Mouse (Mus musculus) stomach, embryonic 15.5 days (tissue): ENCODE results near the gene Mif. TPM values are rescaled to one million over a fixed set of nuclear protein-coding genes. Genes with fewer than 3 reads are reported as not detected.

ENCODE experiments used
- ATAC-seq: fragments of 200-750 bp; cut with Nextera tagmentation; 2 replicates; pipeline ENCODE4 v1.8.0; 2017; ENCODE audit warnings: low read depth, moderate number of reproducible peaks, moderate TSS enrichment; ENCODE audit not compliant: insufficient read depth, low FRiP score
- H3K27ac ChIP-seq: fragments of 300-500 bp; sonication (generic); 2 replicates; pipeline ENCODE4 v1.5.1; 2015; ENCODE audit warnings: mild to moderate bottlenecking, inconsistent platforms
- H3K27me3 ChIP-seq: fragments of 300-500 bp; sonication (generic); replicated peaks from 2 replicates; pipeline ENCODE4 v1.6.1; 2015; ENCODE audit warnings: inconsistent platforms
- H3K36me3 ChIP-seq: fragments of 300-500 bp; sonication (generic); 2 replicates; pipeline ENCODE4 v1.6.1; 2015; ENCODE audit warnings: inconsistent platforms
- H3K4me1 ChIP-seq: fragments of 300-500 bp; sonication (generic); 2 replicates; pipeline ENCODE4 v1.6.1; 2015; ENCODE audit warnings: inconsistent platforms
- H3K4me2 ChIP-seq: fragments of 300-500 bp; sonication (generic); 2 replicates; pipeline ENCODE4 v1.6.1; 2015; ENCODE audit warnings: mild to moderate bottlenecking, inconsistent platforms
- H3K4me3 ChIP-seq: fragments of 300-500 bp; sonication (generic); replicated peaks from 2 replicates; pipeline ENCODE4 v1.5.1; 2015; ENCODE audit warnings: inconsistent platforms
- H3K9ac ChIP-seq: fragments of 300-500 bp; sonication (generic); 2 replicates; pipeline ENCODE4 v1.6.1; 2015; ENCODE audit warnings: inconsistent platforms
- H3K9me3 ChIP-seq: fragments of 300-500 bp; sonication (generic); 2 replicates; pipeline ENCODE4 v1.6.1; 2016; ENCODE audit warnings: inconsistent platforms
- whole genome bisulfite sequencing: fragments of 180-500 bp; shearing (Covaris S2); methylation state at CpG from one replicate; pipeline ENCODE4 v1.1.7; 2015; 5-methylcytosine and 5-hydroxymethylcytosine counted together
- polyA plus RNA-seq: library from polyadenylated mRNA; unstranded; fragments of >200 nt; fragmentation: Nextera tagmentation; extraction: Ambion mirVana; gene quantifications from 2 replicates; pipeline ENCODE4 v1.2.1, GENCODE M21; 2015

Gene Mif
- polyA plus RNA-seq, 1 experiment from 2014 or later = 1,981 TPM

DNA sequence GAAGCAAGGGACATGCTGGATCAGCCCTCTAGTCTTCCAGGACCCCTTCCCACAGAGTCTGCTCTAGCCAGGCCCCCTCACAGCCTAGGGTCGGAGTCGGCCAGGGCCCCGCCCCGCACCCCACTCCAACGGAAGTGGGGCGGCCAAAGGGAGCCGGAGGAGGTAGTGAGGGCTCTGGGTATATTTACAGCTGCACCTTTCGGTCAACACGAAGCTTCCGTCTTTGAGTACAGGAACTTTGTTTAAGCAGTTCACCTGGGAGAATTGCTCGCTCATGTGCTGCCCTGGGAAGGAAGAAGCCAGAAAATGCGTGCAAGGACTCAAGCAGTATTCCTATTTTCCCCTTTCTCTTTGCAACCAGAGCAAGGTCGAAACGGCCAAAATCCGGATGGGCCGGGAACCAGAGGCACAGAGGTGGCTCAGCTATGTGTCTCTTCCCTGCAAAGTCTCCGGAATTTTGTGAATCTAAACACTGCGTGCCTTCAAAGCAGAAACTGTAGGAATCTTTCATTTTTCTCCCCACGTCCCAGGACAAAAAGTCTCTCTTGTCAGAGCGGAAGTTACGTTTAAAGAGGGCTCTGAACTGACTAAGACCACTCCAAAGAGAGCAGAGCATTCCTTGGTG, 26.5 kb downstream of the Mif start:
- H3K27ac ChIP-seq = peak overlapping the region; percentile 77
- no peaks in the 10 kb centered on the region for H3K36me3 ChIP-seq
- H3K4me1 ChIP-seq = peaks cover 15% of the 10 kb centered on the region
- peak overlapping the region; percentile 22; the same call in 1 of the 2 replicates for H3K9ac ChIP-seq
- no peak for ATAC-seq
- 12% methylated on average over 21 of the region's 21 CpGs for WGBS
- H3K4me2 ChIP-seq = peak overlapping the region; percentile 82
- H3K4me3 ChIP-seq = peak overlapping the region; percentile 48
- H3K27me3 ChIP-seq = no peaks in the 10 kb centered on the region
- H3K9me3 ChIP-seq = no peaks in the 10 kb centered on the region

DNA sequence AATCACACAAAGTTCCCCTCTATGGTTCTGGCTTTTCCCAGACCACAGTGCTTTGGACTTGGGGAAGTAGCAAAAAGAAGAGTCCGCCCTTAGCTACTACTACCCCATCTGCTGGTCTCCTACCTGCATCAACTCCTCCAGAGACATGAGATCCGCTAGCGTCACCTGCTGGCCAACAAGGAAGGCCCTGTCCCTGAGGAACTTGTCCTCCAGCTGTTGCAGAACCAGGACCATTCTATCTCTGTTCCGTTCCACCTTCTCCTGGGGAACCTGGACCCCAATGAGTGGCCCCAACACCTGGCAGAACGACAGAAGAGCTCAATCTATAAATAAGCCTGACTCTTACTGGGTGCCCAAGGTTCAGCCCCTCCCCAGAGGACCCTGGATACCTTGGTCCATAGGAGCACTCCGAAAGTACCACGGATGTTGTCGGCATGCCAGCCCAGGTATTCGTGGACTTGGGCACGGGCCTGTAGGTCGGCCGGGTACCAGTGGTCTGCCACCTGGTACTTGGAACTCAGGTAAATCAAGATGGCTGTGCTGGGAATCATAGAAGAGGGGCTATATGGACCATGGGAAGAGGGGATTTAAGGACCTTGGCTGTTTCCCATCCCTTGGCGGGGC, 27.7 kb downstream of the Mif start:
- no peak overlapping the region; the same call in 1 of the 2 replicates for H3K4me3 ChIP-seq
- no peaks in the 10 kb centered on the region for H3K9me3 ChIP-seq
- 62% methylated on average over 13 of the region's 13 CpGs for WGBS
- H3K4me2 ChIP-seq = no peak overlapping the region
- no peaks in the 10 kb centered on the region for H3K36me3 ChIP-seq
- no peak overlapping the region for H3K27ac ChIP-seq
- H3K9ac ChIP-seq = no peak overlapping the region
- no peak for ATAC-seq
- no peaks in the 10 kb centered on the region for H3K27me3 ChIP-seq
- peaks cover 21% of the 10 kb centered on the region for H3K4me1 ChIP-seq

DNA sequence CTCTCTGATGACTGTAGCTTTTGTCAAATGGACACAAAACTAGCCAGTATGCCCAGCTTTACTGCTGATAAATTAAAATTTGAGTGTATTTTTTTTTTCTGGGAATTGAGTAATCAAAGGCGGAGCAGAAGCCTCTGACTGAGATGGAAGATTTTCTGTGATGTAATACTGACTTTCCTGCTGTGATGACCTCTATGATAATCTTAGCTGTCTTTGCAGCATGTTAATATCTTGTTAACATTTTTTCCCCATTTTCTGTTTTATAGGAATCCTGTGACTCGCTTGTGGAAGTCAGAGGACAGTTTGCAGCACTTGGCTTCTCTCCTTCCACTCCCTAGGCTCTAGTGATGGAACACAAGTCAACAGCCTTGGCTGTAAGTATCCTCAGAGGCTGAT, 29.8 kb downstream of the Mif start:
- whole genome bisulfite sequencing = 83% methylated on average over 2 of the region's 2 CpGs
- ATAC-seq = no peak
- no peaks in the 10 kb centered on the region for H3K36me3 ChIP-seq
- H3K4me1 ChIP-seq = peaks cover 18% of the 10 kb centered on the region
- H3K9ac ChIP-seq = no peak overlapping the region
- H3K4me3 ChIP-seq = no peak overlapping the region
- no peak overlapping the region for H3K4me2 ChIP-seq
- H3K9me3 ChIP-seq = no peaks in the 10 kb centered on the region
- no peaks in the 10 kb centered on the region for H3K27me3 ChIP-seq
- no peak overlapping the region for H3K27ac ChIP-seq

DNA sequence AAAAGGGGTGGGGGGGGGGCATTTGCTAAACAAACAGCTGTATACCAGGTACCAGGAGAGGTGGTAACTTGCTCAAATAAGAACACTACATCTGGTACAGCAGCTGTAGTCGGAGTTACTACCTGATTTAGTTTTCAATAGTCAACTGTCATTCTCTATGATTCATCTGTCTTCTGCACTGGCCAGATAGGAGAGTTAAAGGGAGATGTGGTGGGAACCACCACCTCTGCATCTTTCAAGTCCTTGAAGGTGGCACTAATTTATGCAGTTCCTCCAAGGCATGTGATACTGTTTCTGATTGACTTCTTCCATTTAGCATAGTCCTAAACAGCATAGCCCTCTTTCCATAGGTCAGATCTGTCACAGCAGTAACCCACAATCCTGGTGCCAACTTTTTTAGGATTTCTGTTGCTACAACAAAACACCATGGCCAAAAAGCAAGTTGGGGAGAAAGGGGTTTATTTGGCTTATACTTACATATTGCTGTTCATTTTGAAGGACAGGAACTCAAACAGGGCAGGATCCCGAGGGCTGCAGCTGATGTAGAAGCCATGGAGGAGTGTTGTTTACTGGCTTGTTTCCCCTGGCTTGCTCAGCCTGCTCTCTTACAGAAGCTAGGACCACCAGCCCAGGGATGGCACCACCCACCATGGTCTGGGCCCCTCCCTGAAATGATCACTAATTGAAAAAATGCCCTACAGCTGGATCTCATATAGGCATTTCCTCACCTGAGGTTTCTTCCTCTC, 30.3 kb downstream of the Mif start:
- ATAC-seq = no peak
- 75% methylated on average over 2 of the region's 2 CpGs for WGBS
- Histone ChIP-seq H3K36me3 (no peaks in the 10 kb centered on the region), H3K9me3 (no peaks in the 10 kb centered on the region), H3K9ac (no peak overlapping the region), H3K27ac (no peak overlapping the region), H3K4me1 (peaks cover 14% of the 10 kb centered on the region; the same call in 1 of the 2 replicates), H3K4me2 (no peak overlapping the region), H3K4me3 (no peak overlapping the region), H3K27me3 (no peaks in the 10 kb centered on the region)

DNA sequence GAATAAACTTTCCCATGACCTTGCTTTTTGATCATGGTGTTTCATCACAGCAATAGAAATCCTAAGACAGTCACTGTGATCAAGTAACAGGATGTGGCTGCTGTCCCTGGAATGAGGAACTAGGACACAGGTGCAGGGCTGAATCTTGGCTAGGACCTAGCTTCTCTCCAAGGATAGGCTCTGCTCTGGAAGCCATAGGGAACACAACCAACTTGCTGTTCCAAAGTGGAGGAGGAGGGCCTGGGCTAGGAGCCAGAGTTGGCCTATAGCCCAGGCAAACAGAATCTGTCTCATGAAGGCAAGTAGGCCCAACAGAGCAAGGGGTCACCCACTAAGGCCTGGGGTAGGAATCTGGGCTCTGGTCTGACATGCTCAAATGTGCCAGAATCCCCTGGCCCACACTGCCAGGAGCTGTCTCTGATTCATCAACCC, 31.5 kb downstream of the Mif start:
- H3K27me3 ChIP-seq = no peaks in the 10 kb centered on the region
- no peaks in the 10 kb centered on the region for H3K36me3 ChIP-seq
- no peak overlapping the region for H3K9ac ChIP-seq
- H3K4me3 ChIP-seq = no peak overlapping the region
- no peak for ATAC-seq
- H3K4me2 ChIP-seq = no peak overlapping the region
- H3K9me3 ChIP-seq = no peaks in the 10 kb centered on the region
- H3K4me1 ChIP-seq = peaks cover 11% of the 10 kb centered on the region; the same call in 1 of the 2 replicates
- H3K27ac ChIP-seq = no peak overlapping the region

DNA sequence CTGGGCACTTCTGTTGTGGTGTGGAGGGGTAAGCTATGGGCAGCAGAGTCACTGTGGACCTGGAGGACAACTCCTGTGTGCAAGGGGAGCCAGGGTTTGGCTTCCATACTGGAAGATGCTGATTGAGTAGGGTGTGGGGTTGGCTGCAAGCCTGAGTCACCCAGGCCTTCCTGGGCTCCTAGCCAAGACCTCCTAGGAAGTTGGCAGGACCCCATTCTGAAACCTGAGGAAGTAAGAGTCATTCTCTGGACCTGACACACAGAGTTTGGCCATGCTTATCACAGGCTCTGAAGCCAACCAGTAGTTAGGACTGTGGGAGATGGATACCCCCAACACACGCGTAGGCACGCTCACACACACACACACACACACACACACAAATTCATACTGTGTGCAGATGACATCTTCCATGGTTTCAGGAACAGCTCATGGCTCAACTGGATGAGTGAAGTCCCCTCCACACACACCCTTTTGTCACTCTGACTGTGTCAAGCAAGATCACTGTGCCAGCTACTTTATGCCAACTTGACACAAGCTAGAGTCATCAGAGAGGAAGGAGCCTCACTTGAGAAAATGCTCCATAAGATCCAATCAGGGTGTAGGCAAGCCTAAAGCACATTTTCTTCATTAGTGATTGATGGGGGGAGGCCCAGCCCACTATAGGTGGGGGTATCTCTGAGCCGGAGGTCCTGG, 32.2 kb downstream of the Mif start:
- 0 out of 2 replicates have a peak, but pooled peaks cover 7% of the 10 kb centered on the region for H3K4me1 ChIP-seq
- H3K4me3 ChIP-seq = no peak overlapping the region
- no peak overlapping the region for H3K9ac ChIP-seq
- H3K27ac ChIP-seq = no peak overlapping the region; the same call in 1 of the 2 replicates
- H3K27me3 ChIP-seq = no peaks in the 10 kb centered on the region
- ATAC-seq = no peak; the same call in 1 of the 2 replicates
- no peaks in the 10 kb centered on the region for H3K9me3 ChIP-seq
- H3K4me2 ChIP-seq = no peak overlapping the region
- 87% methylated on average over 4 of the region's 4 CpGs for WGBS
- H3K36me3 ChIP-seq = no peaks in the 10 kb centered on the region

DNA sequence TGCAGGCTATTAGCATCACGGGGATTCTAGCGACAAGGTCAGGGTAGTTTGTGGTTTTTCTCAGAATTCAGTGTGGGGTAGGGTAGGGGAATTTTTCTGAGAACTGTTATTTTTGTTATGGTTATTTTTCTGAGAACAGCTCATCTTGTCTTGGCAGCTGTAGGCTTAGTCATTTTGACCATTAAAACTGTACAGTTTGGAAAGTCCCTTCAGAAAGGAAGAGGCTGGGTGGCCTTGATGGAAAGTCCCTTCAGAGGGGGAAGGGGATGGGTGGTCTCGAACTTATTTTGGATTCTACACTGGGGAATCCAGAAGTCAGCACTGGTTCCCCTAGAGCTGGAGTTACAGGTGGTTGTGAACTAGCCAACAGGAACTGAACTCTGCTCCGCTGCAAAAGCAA, 35.5 kb downstream of the Mif start:
- Histone ChIP-seq H3K27me3 (no peaks in the 10 kb centered on the region), H3K4me2 (no peak overlapping the region), H3K9me3 (no peaks in the 10 kb centered on the region), H3K36me3 (no peaks in the 10 kb centered on the region), H3K27ac (no peak overlapping the region), H3K4me1 (0 out of 2 replicates have a peak, but pooled peaks cover 7% of the 10 kb centered on the region), H3K9ac (no peak overlapping the region), H3K4me3 (no peak overlapping the region)
- no peak for ATAC-seq
- 82% methylated on average over 4 of the region's 4 CpGs for WGBS

DNA sequence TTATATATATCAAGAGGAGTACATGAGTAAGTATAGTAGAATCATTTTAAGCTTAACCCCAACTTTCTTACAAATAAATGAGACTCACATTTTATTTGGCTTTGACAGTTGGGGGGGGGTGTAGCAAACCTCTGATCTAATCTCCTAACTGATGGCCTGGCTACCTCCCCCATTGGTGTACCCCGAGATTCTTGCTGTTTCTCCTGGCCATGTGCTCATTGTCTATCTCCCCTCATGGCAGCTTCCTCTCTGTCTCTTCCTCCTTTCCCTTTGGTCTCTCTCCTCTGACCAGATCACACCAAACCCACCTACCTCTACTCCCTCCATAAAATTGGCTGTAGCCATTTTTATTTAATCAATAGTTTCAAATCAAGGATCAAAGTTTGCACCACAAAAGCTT, 36.3 kb downstream of the Mif start:
- Histone ChIP-seq H3K27me3 (no peaks in the 10 kb centered on the region), H3K9me3 (no peaks in the 10 kb centered on the region), H3K4me2 (no peak overlapping the region), H3K4me1 (0 out of 2 replicates have a peak, but pooled peaks cover 7% of the 10 kb centered on the region), H3K4me3 (no peak overlapping the region), H3K9ac (no peak overlapping the region), H3K36me3 (no peaks in the 10 kb centered on the region), H3K27ac (no peak overlapping the region)
- ATAC-seq = no peak
- 74% methylated on average over 1 of the region's 1 CpGs for WGBS

DNA sequence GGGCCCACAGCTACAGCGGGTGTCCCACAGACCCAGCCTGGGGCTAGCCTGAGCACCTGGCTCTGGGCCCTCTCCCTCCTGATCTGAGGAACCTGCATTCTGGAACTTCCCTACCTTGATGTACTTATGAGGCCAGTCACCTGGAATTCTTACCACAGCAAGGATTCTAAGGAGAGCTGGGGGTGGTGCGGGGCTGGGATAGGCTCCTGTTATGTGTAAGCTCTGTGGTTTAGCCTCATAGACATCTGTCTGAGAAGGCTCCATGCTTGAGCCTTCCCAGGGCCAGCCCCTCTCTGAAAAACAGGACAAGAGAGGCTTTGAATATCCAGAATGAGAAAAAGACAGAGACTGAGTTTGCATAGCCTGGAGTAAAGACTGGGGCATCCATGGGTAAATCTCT, 37.6 kb downstream of the Mif start, which contains the start of gene Gstt4:
TSS of gene Gstt4 (minus strand) at position 101 of the 400 bp plus-strand sequence.
- ATAC-seq = no peak
- 87% methylated on average over 2 of the region's 2 CpGs for WGBS
- no peaks in the 10 kb centered on the region for H3K27me3 ChIP-seq

DNA sequence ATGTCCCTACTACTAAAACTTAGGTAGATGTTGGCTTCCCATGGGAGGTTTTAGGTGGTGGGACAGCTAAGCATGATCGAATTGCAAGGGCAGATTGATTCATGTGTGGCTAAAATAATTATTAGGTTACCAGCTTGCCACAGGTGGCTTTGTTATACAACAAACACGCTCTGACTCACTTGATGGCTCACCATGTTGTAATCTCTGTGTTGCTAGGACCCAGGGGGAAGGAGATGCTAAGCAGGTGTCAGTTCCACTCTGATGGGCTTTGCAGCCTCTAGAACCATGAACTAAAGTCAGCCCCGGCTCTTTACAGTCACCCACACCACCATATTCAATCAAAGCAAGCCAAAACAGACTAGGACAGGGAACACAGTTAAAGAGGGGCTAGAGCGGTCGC, 40.2 kb downstream of the Mif start:
- Histone ChIP-seq H3K4me2 (no peak overlapping the region), H3K36me3 (no peaks in the 10 kb centered on the region), H3K9me3 (no peaks in the 10 kb centered on the region), H3K27me3 (no peaks in the 10 kb centered on the region), H3K4me1 (no peaks in the 10 kb centered on the region), H3K4me3 (no peak overlapping the region), H3K27ac (no peak overlapping the region), H3K9ac (no peak overlapping the region)
- WGBS = 79% methylated on average over 5 of the region's 5 CpGs
- no peak for ATAC-seq

More for the DNA sequence above, 37.6 kb downstream of the Mif start, which contains the start of gene Gstt4:
- H3K36me3 ChIP-seq = no peaks in the 10 kb centered on the region
- no peak within 1 kb of the TSS for H3K4me2 ChIP-seq
- H3K9ac ChIP-seq = no peak within 1 kb of the TSS
- H3K27ac ChIP-seq = no peak within 1 kb of the TSS
- no peak within 1 kb of the TSS for H3K4me3 ChIP-seq
- no peaks in the 10 kb centered on the region for H3K9me3 ChIP-seq
- H3K4me1 ChIP-seq = 0 out of 2 replicates have a peak, but pooled peaks cover under 1% of the 10 kb centered on the region

DNA sequence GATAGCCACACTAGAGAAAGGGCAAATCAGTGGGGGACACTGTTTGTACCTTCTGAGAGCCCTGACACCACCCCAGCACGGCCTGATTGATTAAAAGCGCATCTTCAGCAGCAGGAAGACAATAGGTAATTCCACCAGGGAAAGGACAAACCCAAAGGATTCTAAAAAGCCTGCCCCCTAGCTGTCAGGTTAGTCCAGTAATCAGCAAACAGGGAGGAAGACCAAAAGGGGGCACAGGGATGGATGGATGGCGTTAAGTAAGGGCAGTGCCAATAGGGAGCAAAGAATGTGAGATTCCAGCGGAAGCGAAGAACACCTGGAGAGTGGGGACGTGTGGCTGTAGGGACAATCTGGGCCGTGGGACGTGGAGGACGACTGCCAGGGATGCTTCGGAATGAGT, 41.4 kb downstream of the Mif start:
- no peaks in the 10 kb centered on the region for H3K9me3 ChIP-seq
- WGBS = 58% methylated on average over 10 of the region's 10 CpGs
- H3K9ac ChIP-seq = no peak overlapping the region
- H3K27ac ChIP-seq = no peak overlapping the region
- no peak overlapping the region for H3K4me2 ChIP-seq
- no peak overlapping the region for H3K4me3 ChIP-seq
- no peaks in the 10 kb centered on the region for H3K4me1 ChIP-seq
- ATAC-seq = no peak
- H3K36me3 ChIP-seq = no peaks in the 10 kb centered on the region
- H3K27me3 ChIP-seq = no peaks in the 10 kb centered on the region
